Mouse (Mus musculus): ENCODE data around the gene Adh7. TPM values are rescaled to one million over a fixed set of nuclear protein-coding genes. Genes with fewer than 3 reads are reported as not detected.

Gene Adh7
- total and polyA plus RNA-seq, 2 experiments from 2014 or later = 0.37 to 0.70 TPM

DNA sequence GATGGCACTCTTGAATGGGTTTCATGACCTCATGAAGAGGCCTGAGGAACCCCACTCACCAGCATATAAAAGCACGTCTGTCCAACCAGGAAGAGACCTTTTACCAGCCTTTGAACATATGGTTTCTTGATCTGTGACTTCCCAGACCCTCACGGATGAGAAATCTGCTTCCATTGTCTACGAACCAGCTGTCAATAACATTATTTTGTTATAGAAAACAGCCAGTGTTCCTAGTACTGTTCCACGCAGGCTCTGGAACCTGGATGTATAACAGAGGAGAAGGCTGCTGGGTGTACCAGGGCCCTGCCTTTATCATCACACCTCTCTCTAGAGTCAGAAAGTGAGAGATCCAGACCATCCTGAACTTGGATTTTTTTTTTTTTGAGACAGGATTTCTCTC, 29.7 kb downstream of the Adh7 start:
- Histone ChIP-seq H3K36me3 (ENCODE audit: insufficient read depth, low read length) (no peaks in the 10 kb centered on the region), H3K4me1 (ENCODE audit: insufficient read depth, low read length) (no peaks in the 10 kb centered on the region), H3K4me3 (ENCODE audit: low read length) (no peak overlapping the region), H3K9me3 (ENCODE audit: low read length) (no peaks in the 10 kb centered on the region), H3K27me3 (ENCODE audit: insufficient read depth, low read length) (no peaks in the 10 kb centered on the region), H3K27ac (no peak overlapping the region), H3K9ac (replicated peaks; ENCODE audit: low read length) (no peak overlapping the region), H3K4me2 (ENCODE audit: low read depth, low read length) (no peak overlapping the region)
- DNase-seq (ENCODE audit: low spot score) (no peak), ATAC-seq (no peak)
- no peak for TF ChIP-seq CTCF (IDR thresholded peaks at IDR 0.05; ENCODE audit: low read depth)
- WGBS = 79% methylated on average over 4 of the region's 4 CpGs

DNA sequence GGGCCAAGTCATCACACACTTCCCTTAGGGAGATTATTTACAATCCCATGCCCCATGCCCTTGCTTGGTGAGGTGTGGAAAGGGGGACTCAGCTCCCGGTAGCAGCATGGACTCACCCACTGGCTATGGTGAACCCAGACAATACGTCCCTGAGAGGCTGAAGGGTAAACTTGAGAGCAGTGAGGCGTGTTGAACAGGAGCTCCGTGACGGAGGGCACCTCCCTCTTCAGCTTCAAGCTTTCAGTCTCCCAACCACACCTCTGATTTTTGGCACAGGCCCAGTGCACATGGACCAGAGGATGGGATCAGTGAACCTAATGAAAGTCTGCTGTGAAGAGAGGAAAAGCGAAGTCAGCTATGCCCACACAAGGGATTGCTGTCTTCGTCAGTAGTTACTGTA, 30.5 kb downstream of the Adh7 start:
- no peaks in the 10 kb centered on the region for H3K9me3 ChIP-seq (ENCODE audit: low read length)
- no peaks in the 10 kb centered on the region for H3K36me3 ChIP-seq (ENCODE audit: insufficient read depth, low read length)
- no peak overlapping the region for H3K9ac ChIP-seq (replicated peaks; ENCODE audit: low read length)
- no peaks in the 10 kb centered on the region for H3K4me1 ChIP-seq (ENCODE audit: insufficient read depth, low read length)
- no peak overlapping the region for H3K27ac ChIP-seq
- no peak overlapping the region for H3K4me3 ChIP-seq (ENCODE audit: low read length)
- DNase-seq (ENCODE audit: low spot score) (no peak), ATAC-seq (no peak)
- H3K4me2 ChIP-seq (ENCODE audit: low read depth, low read length) = no peak overlapping the region
- 61% methylated on average over 7 of the region's 7 CpGs for WGBS
- H3K27me3 ChIP-seq (ENCODE audit: insufficient read depth, low read length) = no peaks in the 10 kb centered on the region
- TF ChIP-seq CTCF (IDR thresholded peaks at IDR 0.05; ENCODE audit: low read depth) = no peak

DNA sequence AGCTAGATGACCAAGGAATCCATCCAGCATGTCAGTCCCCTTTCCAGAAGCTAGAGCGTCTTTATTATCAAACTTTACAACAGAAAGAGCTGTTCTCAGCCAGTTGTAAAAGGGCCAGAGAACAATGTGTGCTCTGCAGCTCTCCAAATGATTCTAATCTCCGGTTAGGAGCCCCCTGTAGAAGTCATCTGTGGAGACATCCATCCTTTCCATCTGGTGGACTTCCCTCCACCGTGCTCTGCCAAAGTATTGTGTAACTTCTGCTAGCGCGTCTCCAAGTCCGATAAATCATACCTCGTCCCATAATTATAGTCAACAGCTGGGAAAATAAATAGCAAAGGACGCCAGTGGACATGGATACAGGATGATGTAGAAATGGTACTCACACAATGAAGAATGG, 31.2 kb downstream of the Adh7 start:
- no peak for TF ChIP-seq CTCF (IDR thresholded peaks at IDR 0.05; ENCODE audit: low read depth)
- no peaks in the 10 kb centered on the region for H3K9me3 ChIP-seq (ENCODE audit: low read length)
- H3K36me3 ChIP-seq (ENCODE audit: insufficient read depth, low read length) = no peaks in the 10 kb centered on the region
- no peak overlapping the region for H3K4me2 ChIP-seq (ENCODE audit: low read depth, low read length)
- H3K27me3 ChIP-seq (ENCODE audit: insufficient read depth, low read length) = no peaks in the 10 kb centered on the region
- no peak overlapping the region for H3K4me3 ChIP-seq (ENCODE audit: low read length)
- 89% methylated on average over 8 of the region's 8 CpGs for WGBS
- no peak for ATAC-seq
- DNase-seq (ENCODE audit: low spot score) = no peak
- no peak overlapping the region for H3K27ac ChIP-seq
- no peaks in the 10 kb centered on the region for H3K4me1 ChIP-seq (ENCODE audit: insufficient read depth, low read length)
- H3K9ac ChIP-seq (replicated peaks; ENCODE audit: low read length) = no peak overlapping the region

DNA sequence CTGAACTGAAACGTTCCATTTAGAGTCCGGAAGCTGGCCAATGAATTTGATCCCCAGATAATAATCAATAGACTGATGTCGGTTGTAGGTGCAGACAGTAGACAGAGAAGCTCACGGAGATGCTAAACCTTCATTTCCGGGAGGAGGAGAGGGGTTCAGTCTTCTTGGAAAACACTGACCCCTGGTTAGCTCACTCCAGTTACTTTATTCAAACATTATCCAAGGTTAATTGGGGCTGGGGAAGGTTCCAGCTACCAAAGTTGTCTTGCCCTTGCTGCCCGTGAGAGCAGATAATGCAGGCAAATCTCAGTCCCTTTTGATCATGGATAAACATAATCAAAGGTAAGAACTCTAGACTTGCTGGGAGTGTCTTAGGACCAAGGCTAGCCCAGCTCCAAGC, 33.6 kb downstream of the Adh7 start:
- H3K4me3 ChIP-seq (ENCODE audit: low read length) = no peak overlapping the region
- 91% methylated on average over 6 of the region's 6 CpGs for WGBS
- DNase-seq (ENCODE audit: low spot score) = no peak

DNA sequence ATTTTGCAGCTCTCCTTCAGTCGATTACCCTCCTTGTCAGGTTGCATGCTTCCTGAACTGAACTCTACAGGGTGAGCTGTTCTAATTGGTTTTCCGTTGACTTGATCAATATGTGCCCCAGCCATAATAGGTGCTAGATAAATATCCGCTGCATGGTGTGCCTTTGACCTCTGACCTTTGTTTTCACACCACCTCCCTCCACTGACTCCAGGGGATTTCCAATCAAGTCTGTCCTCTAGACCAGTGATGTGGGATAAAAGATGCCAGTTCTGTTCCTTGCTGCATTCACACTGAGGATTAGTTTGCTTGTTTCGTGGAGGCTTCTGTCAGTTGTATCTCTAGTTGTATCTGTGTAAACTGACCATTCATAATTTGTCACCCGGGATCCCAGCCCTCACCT, 36.6 kb downstream of the Adh7 start:
- WGBS = 57% methylated on average over 5 of the region's 5 CpGs
- H3K9me3 ChIP-seq (ENCODE audit: low read length) = no peaks in the 10 kb centered on the region
- H3K4me1 ChIP-seq (ENCODE audit: insufficient read depth, low read length) = no peaks in the 10 kb centered on the region
- no peak overlapping the region for H3K4me3 ChIP-seq (ENCODE audit: low read length)
- no peak for ATAC-seq
- TF ChIP-seq CTCF (IDR thresholded peaks at IDR 0.05; ENCODE audit: low read depth) = no peak
- DNase-seq (ENCODE audit: low spot score) = no peak
- no peak overlapping the region for H3K9ac ChIP-seq (replicated peaks; ENCODE audit: low read length)
- no peak overlapping the region for H3K4me2 ChIP-seq (ENCODE audit: low read depth, low read length)
- no peak overlapping the region for H3K27ac ChIP-seq
- H3K27me3 ChIP-seq (ENCODE audit: insufficient read depth, low read length) = no peaks in the 10 kb centered on the region
- H3K36me3 ChIP-seq (ENCODE audit: insufficient read depth, low read length) = no peaks in the 10 kb centered on the region

More for the DNA sequence above, 33.6 kb downstream of the Adh7 start:
- no peaks in the 10 kb centered on the region for H3K36me3 ChIP-seq (ENCODE audit: insufficient read depth, low read length)
- no peak overlapping the region for H3K4me2 ChIP-seq (ENCODE audit: low read depth, low read length)
- no peak overlapping the region for H3K27ac ChIP-seq
- H3K9ac ChIP-seq (replicated peaks; ENCODE audit: low read length) = no peak overlapping the region
- no peaks in the 10 kb centered on the region for H3K9me3 ChIP-seq (ENCODE audit: low read length)
- no peaks in the 10 kb centered on the region for H3K4me1 ChIP-seq (ENCODE audit: insufficient read depth, low read length)
- H3K27me3 ChIP-seq (ENCODE audit: insufficient read depth, low read length) = no peaks in the 10 kb centered on the region
- ATAC-seq = no peak
- no peak for TF ChIP-seq CTCF (IDR thresholded peaks at IDR 0.05; ENCODE audit: low read depth)

DNA sequence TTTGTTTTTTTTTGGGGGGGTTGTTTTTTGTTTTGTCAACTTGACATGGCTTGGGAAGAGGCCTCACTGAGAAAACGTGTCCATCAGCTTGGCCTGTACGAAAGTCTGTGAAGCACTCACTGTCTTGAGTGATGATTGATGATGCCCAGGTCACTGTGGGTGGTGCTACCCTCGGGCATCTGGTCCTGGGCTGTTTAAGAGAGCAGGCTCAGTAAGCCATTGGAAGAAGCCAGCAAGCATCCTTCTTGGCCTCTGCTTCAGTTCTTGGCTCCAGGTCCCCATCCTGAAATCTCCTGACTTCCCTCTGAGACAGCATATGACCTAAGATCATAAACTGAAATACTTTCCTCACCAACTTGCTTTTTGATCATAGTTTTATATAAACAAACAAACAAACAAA, 37.8 kb downstream of the Adh7 start:
- no peak overlapping the region for H3K4me2 ChIP-seq (ENCODE audit: low read depth, low read length)
- DNase-seq (ENCODE audit: low spot score) (no peak), ATAC-seq (no peak)
- H3K9me3 ChIP-seq (ENCODE audit: low read length) = no peaks in the 10 kb centered on the region
- no peak overlapping the region for H3K9ac ChIP-seq (replicated peaks; ENCODE audit: low read length)
- 43% methylated on average over 3 of the region's 3 CpGs for whole genome bisulfite sequencing
- no peaks in the 10 kb centered on the region for H3K36me3 ChIP-seq (ENCODE audit: insufficient read depth, low read length)
- H3K27me3 ChIP-seq (ENCODE audit: insufficient read depth, low read length) = no peaks in the 10 kb centered on the region
- H3K4me3 ChIP-seq (ENCODE audit: low read length) = no peak overlapping the region
- no peak for TF ChIP-seq CTCF (IDR thresholded peaks at IDR 0.05; ENCODE audit: low read depth)
- H3K27ac ChIP-seq = no peak overlapping the region
- no peaks in the 10 kb centered on the region for H3K4me1 ChIP-seq (ENCODE audit: insufficient read depth, low read length)

DNA sequence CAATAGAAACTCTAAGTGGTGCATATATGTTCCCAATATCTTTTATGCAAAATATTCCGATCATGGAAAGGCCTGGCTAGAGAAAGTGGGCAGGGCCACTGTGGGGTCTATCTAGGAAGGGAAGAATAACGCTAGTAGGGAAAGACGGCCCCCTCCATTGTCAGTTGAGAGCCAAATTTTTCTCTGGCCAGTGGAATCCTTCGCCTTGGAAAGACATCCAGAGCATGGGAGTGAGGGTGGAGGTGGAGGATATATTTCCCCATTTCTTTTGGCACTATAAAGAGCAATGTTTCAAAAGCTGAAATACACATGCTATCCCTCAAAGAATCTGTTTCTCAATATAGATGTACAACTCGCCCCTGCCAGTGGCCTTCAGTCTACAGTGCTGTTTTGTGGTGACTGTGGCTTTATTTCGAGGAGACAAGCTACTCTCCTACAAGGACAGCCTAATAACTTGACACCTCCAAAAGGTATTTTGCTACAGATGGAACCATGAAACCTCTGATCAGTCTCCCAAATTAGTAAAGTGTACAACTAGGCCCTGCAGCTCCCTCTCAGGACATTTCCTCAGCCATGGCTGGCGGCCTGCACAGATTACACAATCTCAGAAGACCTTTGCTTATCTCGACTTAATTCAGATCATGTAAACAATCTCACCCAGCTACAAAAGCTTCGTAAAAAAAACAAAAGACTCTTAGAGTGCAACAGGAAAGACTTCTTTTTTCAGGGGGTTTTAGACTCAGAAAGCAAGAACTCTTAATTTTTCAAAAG, 38.4 kb downstream of the Adh7 start:
- Histone ChIP-seq H3K36me3 (ENCODE audit: insufficient read depth, low read length) (no peaks in the 10 kb centered on the region), H3K9ac (replicated peaks; ENCODE audit: low read length) (no peak overlapping the region), H3K4me3 (ENCODE audit: low read length) (no peak overlapping the region), H3K27me3 (ENCODE audit: insufficient read depth, low read length) (no peaks in the 10 kb centered on the region), H3K4me2 (ENCODE audit: low read depth, low read length) (no peak overlapping the region), H3K9me3 (ENCODE audit: low read length) (no peaks in the 10 kb centered on the region), H3K4me1 (ENCODE audit: insufficient read depth, low read length) (no peaks in the 10 kb centered on the region), H3K27ac (no peak overlapping the region)
- DNase-seq (ENCODE audit: low spot score) = no peak
- no peak for ATAC-seq
- 78% methylated on average over 9 of the region's 9 CpGs for WGBS
- no peak for TF ChIP-seq CTCF (IDR thresholded peaks at IDR 0.05; ENCODE audit: low read depth)

Data from hindbrain, postnatal 0 days (tissue).